Mouse (Mus musculus): ENCODE measurements around the gene Hist1h3g. TPM values are rescaled to one million over a fixed set of nuclear protein-coding genes. Genes with fewer than 3 reads are reported as not detected.
"Not testable (repeated sequence)": the region's sequence is repeated elsewhere in the genome, so short reads cannot be mapped to it uniquely, and the experiment has no call there.

Hist1h3g gene
- 2.2 and 5.3 TPM in 2 replicates for polyA plus RNA-seq (2014; fragmentation: Nextera tagmentation; extraction: Ambion mirVana)

DNA sequence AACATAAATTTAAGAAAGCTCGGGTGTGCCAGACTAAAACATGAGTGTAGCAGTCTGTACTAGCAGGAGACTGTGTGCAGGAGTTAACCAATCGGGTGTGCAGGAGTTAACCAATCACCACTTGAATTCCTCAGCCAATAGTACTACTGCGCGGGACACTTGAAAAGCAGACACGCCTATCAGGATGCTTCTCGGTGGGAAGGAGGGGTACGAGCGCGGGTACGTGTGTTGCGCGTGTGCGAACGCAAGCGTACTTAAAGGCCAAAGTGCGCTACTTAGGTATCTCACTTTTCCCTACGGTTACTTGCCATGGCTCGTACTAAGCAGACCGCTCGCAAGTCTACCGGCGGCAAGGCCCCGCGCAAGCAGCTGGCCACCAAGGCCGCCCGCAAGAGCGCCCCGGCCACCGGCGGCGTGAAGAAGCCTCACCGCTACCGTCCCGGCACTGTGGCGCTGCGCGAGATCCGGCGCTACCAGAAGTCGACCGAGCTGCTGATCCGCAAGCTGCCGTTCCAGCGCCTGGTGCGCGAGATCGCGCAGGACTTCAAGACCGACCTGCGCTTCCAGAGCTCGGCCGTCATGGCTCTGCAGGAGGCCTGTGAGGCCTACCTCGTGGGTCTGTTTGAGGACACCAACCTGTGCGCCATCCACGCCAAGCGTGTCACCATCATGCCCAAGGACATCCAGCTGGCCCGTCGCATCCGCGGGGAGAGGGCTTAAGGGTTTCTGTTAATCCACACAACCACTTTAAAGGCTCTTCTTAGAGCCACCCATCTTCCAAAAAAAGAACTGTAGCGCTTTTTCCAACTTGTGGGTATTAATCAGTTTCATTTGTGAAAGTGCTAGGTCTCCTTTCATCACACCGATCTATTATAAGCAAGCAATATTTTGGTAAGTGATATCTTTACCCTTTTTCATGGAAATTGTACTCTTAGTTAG lies at the start of gene Hist1h3g:
Hist1h3g (plus strand) TSS at position 286 of the 939 bp plus-strand sequence.
- not testable (repeated sequence) for H3K27me3 ChIP-seq (replicated peaks; ENCODE audit: control insufficient read depth, insufficient read depth, low read length); H3K36me3 ChIP-seq (ENCODE audit: control insufficient read depth, insufficient read depth, low read length); H3K9me3 ChIP-seq (replicated peaks; ENCODE audit: control insufficient read depth, low read length)
- H3K4me1 ChIP-seq (ENCODE audit: control insufficient read depth, insufficient read depth, low read length) = peaks cover 23% of the 10 kb centered on the region
- H3K4me2 ChIP-seq (ENCODE audit: low read length) = peak within 1 kb of the TSS; percentile 59
- H3K4me3 ChIP-seq (ENCODE audit: low read depth, low read length) = peak within 1 kb of the TSS; percentile 43
- peak within 1 kb of the TSS; percentile 95 for H3K27ac ChIP-seq (ENCODE audit: low read depth, low read length)
- H3K9ac ChIP-seq (ENCODE audit: low read length) = peak within 1 kb of the TSS; percentile 68
- 0% methylated on average over 35 of the region's 62 CpGs for WGBS
- ATAC-seq (peak; percentile 87), DNase-seq (ENCODE audit: low spot score) (peak; percentile 99)

GRCm38 (mm10) chr13:23488400-23489322 lies 46.6 kb upstream of the Hist1h3g start, which contains the start of gene Btn2a2:
Gene Btn2a2, minus strand, starts transcription at chr13:23488857.
- peak within 1 kb of the TSS; percentile 47; the same call in 1 of the 2 replicates for H3K9ac ChIP-seq (ENCODE audit: low read length)
- WGBS = 7% methylated on average over 13 of the region's 14 CpGs
- no peak within 1 kb of the TSS for H3K27ac ChIP-seq (ENCODE audit: low read depth, low read length)
- H3K4me2 ChIP-seq (ENCODE audit: low read length) = peak within 1 kb of the TSS; percentile 56
- no peaks in the 10 kb centered on the region for H3K36me3 ChIP-seq (ENCODE audit: control insufficient read depth, insufficient read depth, low read length)
- DNase-seq (ENCODE audit: low spot score) (peak; percentile 94), ATAC-seq (peak; percentile 98)
- H3K9me3 ChIP-seq (replicated peaks; ENCODE audit: control insufficient read depth, low read length) = no peaks in the 10 kb centered on the region
- H3K4me3 ChIP-seq (ENCODE audit: low read depth, low read length) = peak within 1 kb of the TSS; percentile 20
- peaks cover 6% of the 10 kb centered on the region; the same call in 1 of the 2 replicates for H3K4me1 ChIP-seq (ENCODE audit: control insufficient read depth, insufficient read depth, low read length)
- no peaks in the 10 kb centered on the region for H3K27me3 ChIP-seq (replicated peaks; ENCODE audit: control insufficient read depth, insufficient read depth, low read length)

GRCm38 (mm10) chr13:23490863-23491262 lies 44.4 kb upstream of the Hist1h3g start:
- Histone ChIP-seq H3K9ac (ENCODE audit: low read length) (no peak overlapping the region), H3K4me1 (ENCODE audit: control insufficient read depth, insufficient read depth, low read length) (peaks cover 6% of the 10 kb centered on the region; the same call in 1 of the 2 replicates), H3K4me2 (ENCODE audit: low read length) (no peak overlapping the region), H3K9me3 (replicated peaks; ENCODE audit: control insufficient read depth, low read length) (no peaks in the 10 kb centered on the region), H3K27me3 (replicated peaks; ENCODE audit: control insufficient read depth, insufficient read depth, low read length) (no peaks in the 10 kb centered on the region), H3K4me3 (ENCODE audit: low read depth, low read length) (no peak overlapping the region), H3K36me3 (ENCODE audit: control insufficient read depth, insufficient read depth, low read length) (no peaks in the 10 kb centered on the region), H3K27ac (ENCODE audit: low read depth, low read length) (no peak overlapping the region)
- WGBS = 35% methylated on average over 1 of the region's 1 CpGs
- DNase-seq (ENCODE audit: low spot score) = no peak
- ATAC-seq = no peak

GRCm38 (mm10) chr13:23491263-23491662 lies 44.0 kb upstream of the Hist1h3g start:
- Histone ChIP-seq H3K4me2 (ENCODE audit: low read length) (no peak overlapping the region), H3K36me3 (ENCODE audit: control insufficient read depth, insufficient read depth, low read length) (no peaks in the 10 kb centered on the region), H3K27me3 (replicated peaks; ENCODE audit: control insufficient read depth, insufficient read depth, low read length) (no peaks in the 10 kb centered on the region), H3K9ac (ENCODE audit: low read length) (no peak overlapping the region), H3K4me1 (ENCODE audit: control insufficient read depth, insufficient read depth, low read length) (peaks cover 6% of the 10 kb centered on the region; the same call in 1 of the 2 replicates), H3K9me3 (replicated peaks; ENCODE audit: control insufficient read depth, low read length) (no peaks in the 10 kb centered on the region), H3K27ac (ENCODE audit: low read depth, low read length) (no peak overlapping the region), H3K4me3 (ENCODE audit: low read depth, low read length) (no peak overlapping the region)
- WGBS = 9% methylated on average over 1 of the region's 1 CpGs
- DNase-seq (ENCODE audit: low spot score) = no peak
- ATAC-seq = no peak

- Histone ChIP-seq H3K4me1 (ENCODE audit: control insufficient read depth, insufficient read depth, low read length) (peaks cover 6% of the 10 kb centered on the region; the same call in 1 of the 2 replicates), H3K4me3 (ENCODE audit: low read depth, low read length) (peak overlapping the region; percentile 17; the same call in 1 of the 2 replicates), H3K36me3 (ENCODE audit: control insufficient read depth, insufficient read depth, low read length) (no peaks in the 10 kb centered on the region), H3K27me3 (replicated peaks; ENCODE audit: control insufficient read depth, insufficient read depth, low read length) (no peaks in the 10 kb centered on the region), H3K9ac (ENCODE audit: low read length) (peak overlapping the region; percentile 43; the same call in 1 of the 2 replicates), H3K9me3 (replicated peaks; ENCODE audit: control insufficient read depth, low read length) (no peaks in the 10 kb centered on the region), H3K4me2 (ENCODE audit: low read length) (peak overlapping the region; percentile 40), H3K27ac (ENCODE audit: low read depth, low read length) (no peak overlapping the region)
- 2% methylated on average over 14 of the region's 14 CpGs for WGBS
- no peak for ATAC-seq
- DNase-seq (ENCODE audit: low spot score) = peak; percentile 67
These were observed 43.2 kb upstream of the Hist1h3g start for GRCm38 (mm10) chr13:23491990-23492389.

- ATAC-seq (no peak), DNase-seq (ENCODE audit: low spot score) (no peak)
- 79% methylated on average over 6 of the region's 6 CpGs for WGBS
These were observed 39.7 kb upstream of the Hist1h3g start for GRCm38 (mm10) chr13:23495526-23495925.

DNA sequence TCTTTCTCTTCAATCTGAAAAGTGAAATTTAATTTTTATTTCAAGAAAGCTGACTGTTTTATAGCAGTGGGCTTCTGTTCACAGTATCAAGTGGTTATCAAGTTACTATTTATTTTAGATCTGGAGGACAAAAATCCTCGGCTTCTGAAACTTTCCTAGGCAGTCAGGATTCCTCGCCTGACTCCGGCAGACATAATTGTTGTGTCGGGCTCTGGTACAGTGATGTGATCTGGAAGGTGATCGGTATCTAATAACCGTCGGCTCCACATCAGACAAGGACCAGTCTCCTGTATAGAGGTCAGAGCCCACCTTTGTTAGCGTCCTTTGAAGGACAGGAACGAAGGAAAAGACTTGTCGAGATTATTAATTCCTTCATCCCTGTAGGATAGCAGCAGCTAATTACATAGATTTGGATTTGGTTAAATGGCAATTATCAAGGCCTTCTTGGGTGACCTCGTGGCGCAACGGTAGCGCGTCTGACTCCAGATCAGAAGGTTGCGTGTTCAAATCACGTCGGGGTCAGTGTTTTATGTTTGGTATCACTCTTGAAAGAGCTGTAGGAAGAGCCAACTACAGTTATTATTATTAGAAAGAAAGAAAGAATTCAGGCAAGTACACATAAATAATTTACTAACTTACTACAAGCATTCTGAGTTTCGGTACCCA lies 37.4 kb upstream of the Hist1h3g start:
- 0 out of 2 replicates have a peak overlapping the region, but pooled peaks have one; percentile 9 for H3K4me3 ChIP-seq (ENCODE audit: low read depth, low read length)
- DNase-seq (ENCODE audit: low spot score) = no peak

More at GRCm38 (mm10) chr13:23495526-23495925, 39.7 kb upstream of the Hist1h3g start:
- H3K36me3 ChIP-seq (ENCODE audit: control insufficient read depth, insufficient read depth, low read length) = no peaks in the 10 kb centered on the region
- no peaks in the 10 kb centered on the region for H3K27me3 ChIP-seq (replicated peaks; ENCODE audit: control insufficient read depth, insufficient read depth, low read length)
- H3K9me3 ChIP-seq (replicated peaks; ENCODE audit: control insufficient read depth, low read length) = no peaks in the 10 kb centered on the region
- H3K4me2 ChIP-seq (ENCODE audit: low read length) = no peak overlapping the region
- 0 out of 2 replicates have a peak, but pooled peaks cover 3% of the 10 kb centered on the region for H3K4me1 ChIP-seq (ENCODE audit: control insufficient read depth, insufficient read depth, low read length)
- H3K27ac ChIP-seq (ENCODE audit: low read depth, low read length) = no peak overlapping the region
- no peak overlapping the region for H3K4me3 ChIP-seq (ENCODE audit: low read depth, low read length)
- H3K9ac ChIP-seq (ENCODE audit: low read length) = no peak overlapping the region

GRCm38 (mm10) chr13:23498653-23499052 lies 36.6 kb upstream of the Hist1h3g start:
- H3K9ac ChIP-seq (ENCODE audit: low read length) = peak overlapping the region; percentile 13; the same call in 1 of the 2 replicates
- no peaks in the 10 kb centered on the region for H3K36me3 ChIP-seq (ENCODE audit: control insufficient read depth, insufficient read depth, low read length)
- H3K4me3 ChIP-seq (ENCODE audit: low read depth, low read length) = 0 out of 2 replicates have a peak overlapping the region, but pooled peaks have one; percentile 9
- no peak overlapping the region for H3K27ac ChIP-seq (ENCODE audit: low read depth, low read length)
- H3K9me3 ChIP-seq (replicated peaks; ENCODE audit: control insufficient read depth, low read length) = no peaks in the 10 kb centered on the region
- no peaks in the 10 kb centered on the region for H3K27me3 ChIP-seq (replicated peaks; ENCODE audit: control insufficient read depth, insufficient read depth, low read length)
- ATAC-seq (peak; percentile 40; the same call in 1 of the 2 replicates), DNase-seq (ENCODE audit: low spot score) (peak; percentile 49)
- H3K4me2 ChIP-seq (ENCODE audit: low read length) = peak overlapping the region; percentile 38
- no peaks in the 10 kb centered on the region for H3K4me1 ChIP-seq (ENCODE audit: control insufficient read depth, insufficient read depth, low read length)
- WGBS = 4% methylated on average over 10 of the region's 10 CpGs

More for the DNA sequence above, 37.4 kb upstream of the Hist1h3g start:
- H3K27me3 ChIP-seq (replicated peaks; ENCODE audit: control insufficient read depth, insufficient read depth, low read length) = no peaks in the 10 kb centered on the region
- H3K9me3 ChIP-seq (replicated peaks; ENCODE audit: control insufficient read depth, low read length) = no peaks in the 10 kb centered on the region
- H3K9ac ChIP-seq (ENCODE audit: low read length) = no peak overlapping the region
- H3K36me3 ChIP-seq (ENCODE audit: control insufficient read depth, insufficient read depth, low read length) = no peaks in the 10 kb centered on the region
- 3% methylated on average over 19 of the region's 19 CpGs for WGBS
- peak overlapping the region; percentile 38 for H3K4me2 ChIP-seq (ENCODE audit: low read length)
- no peak overlapping the region for H3K27ac ChIP-seq (ENCODE audit: low read depth, low read length)
- 0 out of 2 replicates have a peak, but pooled peaks have one; percentile 22 for ATAC-seq
- no peaks in the 10 kb centered on the region for H3K4me1 ChIP-seq (ENCODE audit: control insufficient read depth, insufficient read depth, low read length)

Measured in forebrain, embryonic 14.5 days (tissue).